Mouse (Mus musculus) T-helper 1 cell (primary cell): Measurements from ENCODE around the gene Echdc2.

ENCODE experiments used
- in situ Hi-C: fragments of 300-600 bp; cut with MboI, MseI; formaldehyde crosslinking; loops from one replicate; pipeline ENCODE4 v1.15.1; 2025; ENCODE audit warnings: high pct_unique_total_duplicates

The Echdc2 gene

GRCm38 (mm10) chr4:108196277-108196855 is 31.1 kb downstream of the Echdc2 start:
- in situ Hi-C loops = no loop called here

GRCm38 (mm10) chr4:108199236-108199635 is 34.0 kb downstream of the Echdc2 start:
- in situ Hi-C loops = no loop called here

DNA sequence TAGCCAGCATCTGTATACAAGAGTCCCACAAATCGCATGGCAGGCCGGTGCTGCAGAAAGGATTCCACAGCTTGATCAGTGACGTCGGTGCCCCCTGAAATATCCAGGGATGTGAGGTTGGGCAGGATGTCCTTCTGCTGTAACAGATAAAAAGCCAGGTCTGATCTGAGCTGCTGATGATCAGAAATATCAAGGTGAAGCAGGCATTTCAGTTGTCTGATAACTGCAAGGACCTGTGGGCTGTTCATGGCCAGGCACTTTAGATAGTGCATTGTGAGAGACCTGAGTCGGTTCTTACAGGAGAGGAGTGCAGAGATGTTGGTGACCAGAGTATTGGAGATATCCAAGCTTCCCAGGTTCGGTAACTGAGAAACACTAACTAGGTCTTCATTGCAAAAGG is 39.4 kb downstream of the Echdc2 start:
- in situ Hi-C loops = loop anchor here (5.0 kb wide), 1 partner anchor 37 kb away; the partner anchor contains the start of gene Echdc2

DNA sequence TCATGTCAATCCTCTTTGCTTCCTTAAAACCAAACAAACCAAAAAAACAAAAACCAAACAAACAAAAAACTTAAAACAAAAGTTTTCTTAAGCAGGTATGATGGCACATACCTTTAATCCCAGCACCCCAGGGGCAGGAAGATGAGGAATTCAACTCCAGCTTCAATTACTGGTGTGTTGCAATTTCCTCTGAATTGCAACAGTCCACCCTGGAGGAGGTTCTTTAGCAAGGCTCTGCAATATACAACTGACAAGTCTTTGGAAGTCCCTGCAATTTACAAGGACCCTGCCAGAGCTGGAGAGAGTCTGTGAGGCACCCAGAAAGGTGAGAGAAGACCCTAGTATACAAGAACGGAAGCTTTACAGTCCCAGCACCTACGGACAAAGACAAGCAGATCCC is 47.8 kb downstream of the Echdc2 start:
- in situ Hi-C loops = no loop called here

GRCm38 (mm10) chr4:108217332-108218179 is 52.3 kb downstream of the Echdc2 start, which contains the start of gene Zyg11a:
TSS of gene Zyg11a (minus strand) at chr4:108218048.
- in situ Hi-C loops = no loop called here

DNA sequence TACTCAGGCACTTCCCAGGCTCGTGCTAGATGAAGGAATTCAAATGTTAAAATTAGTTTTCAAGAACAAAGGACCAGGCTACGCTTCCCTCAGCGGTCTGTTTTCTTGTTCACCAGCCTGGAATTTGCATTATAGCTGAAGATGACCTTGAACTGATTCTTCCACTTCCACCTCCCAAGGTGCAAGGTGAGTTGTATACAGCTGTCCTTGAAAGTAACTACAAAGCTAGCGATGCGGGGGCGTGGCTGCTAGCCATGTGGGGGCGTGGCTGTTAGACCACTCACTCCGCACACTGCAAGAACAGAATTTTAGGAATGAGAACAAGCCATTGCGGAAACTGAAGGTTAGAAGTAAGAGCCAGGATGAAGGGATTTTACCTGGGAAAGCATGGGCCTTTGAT is 53.8 kb downstream of the Echdc2 start:
- in situ Hi-C loops = no loop called here

GRCm38 (mm10) chr4:108222507-108222906 is 57.3 kb downstream of the Echdc2 start:
- in situ Hi-C loops = no loop called here

GRCm38 (mm10) chr4:108225341-108225872 is 60.2 kb downstream of the Echdc2 start:
- in situ Hi-C loops = no loop called here
